Mouse (Mus musculus): ENCODE data around the gene Manf.

Gene Manf

DNA sequence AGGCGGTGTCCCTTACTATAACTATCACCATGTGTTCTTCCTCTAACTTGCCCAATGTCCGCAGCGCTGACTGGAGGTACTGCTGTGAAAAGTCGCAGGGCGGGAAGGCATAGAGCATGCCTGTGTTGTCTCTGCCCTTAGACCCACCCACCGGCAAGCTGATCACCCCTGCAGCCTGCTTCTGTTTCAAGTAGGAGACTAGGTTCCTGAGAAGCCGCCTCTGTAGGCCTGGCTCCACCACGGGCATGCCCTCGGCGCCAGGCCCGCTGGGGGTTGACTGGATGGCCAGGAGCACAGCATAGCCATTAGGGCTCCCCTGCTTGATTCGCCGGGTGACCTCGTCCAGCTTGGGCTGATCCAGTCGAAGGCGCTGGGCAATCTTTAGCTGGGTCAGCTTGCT is 7.5 kb downstream of the Manf start:
- no peak for DNase-seq

DNA sequence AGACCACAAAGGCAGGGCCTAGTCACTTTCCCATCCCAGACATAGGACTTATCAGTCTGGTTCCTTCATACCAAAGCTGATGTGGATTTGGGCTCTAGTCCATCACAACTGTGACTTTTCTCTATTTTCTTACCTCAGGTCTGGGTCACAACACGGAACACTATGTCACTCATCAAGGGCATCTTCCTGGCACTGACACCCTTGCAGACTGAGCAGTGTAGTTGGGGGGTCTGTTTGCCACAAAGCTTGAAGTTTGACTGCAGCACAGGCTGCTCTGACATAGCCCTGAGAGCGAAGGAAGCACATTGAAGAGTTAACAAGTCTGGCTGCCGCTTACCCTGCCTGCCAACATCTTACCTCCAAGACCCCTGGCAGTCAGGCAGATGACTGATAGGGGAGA is 8.7 kb downstream of the Manf start:
- DNase-seq = no peak

DNA sequence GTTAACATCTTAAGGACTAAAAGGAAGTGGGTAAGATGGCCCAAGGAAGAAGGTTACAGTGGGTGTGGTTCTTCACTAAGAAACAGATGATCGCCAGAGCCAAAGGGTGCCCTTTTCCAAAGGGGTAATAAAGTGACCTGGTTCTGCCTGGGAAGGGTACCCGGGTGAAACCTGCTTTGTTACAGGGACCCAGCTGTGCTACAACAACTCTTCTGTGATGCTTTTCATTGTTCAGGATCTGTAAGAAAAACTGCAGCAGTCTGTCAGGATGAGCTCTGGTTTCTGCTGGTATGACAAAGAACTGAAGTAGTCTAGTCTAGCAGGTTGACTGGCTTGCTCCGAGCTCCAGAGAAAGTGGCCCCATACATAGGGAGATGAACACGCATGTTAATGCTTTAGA is 9.6 kb downstream of the Manf start:
- no peak for DNase-seq

DNA sequence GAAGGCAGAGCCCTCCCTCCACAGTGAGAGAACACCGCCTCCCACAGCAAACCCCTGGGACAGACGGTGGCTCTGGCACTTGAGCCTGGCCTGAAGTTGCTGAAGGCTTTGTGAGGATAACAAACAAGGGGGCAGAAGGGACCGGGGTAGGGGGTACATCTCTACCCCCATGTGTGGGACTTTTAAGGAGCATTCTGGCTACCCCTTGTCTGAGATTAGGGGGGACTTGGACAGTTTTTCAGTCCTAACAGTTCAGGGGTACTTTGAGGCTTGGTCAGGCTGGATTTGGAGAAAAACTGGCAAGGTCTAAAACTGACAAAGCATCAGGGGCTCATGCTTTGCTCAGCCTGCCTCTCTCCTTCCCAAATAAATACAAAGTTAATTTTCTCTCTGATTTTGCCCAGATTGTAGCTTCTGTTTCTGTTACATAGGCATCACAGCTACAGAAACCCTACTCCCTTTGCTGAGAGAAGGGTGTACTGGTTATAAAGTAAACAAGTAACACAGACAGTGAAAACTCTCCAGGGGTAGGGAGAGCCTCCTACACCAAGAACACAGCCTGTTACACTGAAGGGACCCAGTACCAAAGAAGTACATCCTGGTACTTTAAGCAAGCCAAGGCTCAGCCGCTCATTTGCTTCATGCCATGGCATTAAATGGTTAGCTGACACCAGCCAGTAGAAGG is 10.6 kb downstream of the Manf start:
- no peak for DNase-seq

DNA sequence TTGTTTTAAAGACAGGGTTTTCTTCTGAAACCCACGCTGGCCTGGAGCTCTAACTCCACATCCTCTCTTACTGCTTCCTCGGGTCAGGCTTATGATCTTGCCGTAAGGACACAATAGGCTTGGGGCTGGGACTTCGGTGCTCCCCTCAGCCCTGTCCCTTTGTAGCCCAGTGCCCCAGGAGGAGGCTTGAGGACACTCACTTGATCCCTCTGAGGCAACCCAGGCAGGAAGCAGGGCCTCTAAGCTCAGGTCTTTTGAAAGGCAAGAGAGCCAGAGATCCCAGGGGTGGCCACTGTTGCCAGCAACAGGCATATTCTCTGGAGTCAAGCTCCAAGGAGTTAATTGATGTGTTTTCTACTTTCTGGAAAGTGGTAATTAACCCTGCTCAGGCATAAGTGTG is 12.3 kb downstream of the Manf start:
- DNase-seq = no peak

DNA sequence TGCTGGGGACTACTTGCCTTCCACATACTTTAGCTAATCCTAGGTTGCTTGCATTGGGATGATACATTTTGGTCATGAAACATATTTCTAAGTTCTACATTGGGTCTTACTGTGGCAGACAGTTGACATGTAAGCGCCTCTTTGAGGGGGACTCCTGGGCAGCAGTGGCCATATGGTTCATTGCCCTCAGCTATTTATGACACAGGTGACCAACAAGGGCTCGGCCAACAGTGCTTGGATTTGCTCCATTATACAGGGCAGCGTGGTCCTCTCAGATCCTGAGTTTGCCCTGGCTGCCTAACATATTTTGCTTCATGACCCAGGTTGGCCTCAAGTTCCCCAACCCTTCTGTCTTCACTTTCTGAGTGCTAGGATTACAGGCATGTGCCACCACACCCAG is 15.1 kb downstream of the Manf start:
- no peak for DNase-seq

DNA sequence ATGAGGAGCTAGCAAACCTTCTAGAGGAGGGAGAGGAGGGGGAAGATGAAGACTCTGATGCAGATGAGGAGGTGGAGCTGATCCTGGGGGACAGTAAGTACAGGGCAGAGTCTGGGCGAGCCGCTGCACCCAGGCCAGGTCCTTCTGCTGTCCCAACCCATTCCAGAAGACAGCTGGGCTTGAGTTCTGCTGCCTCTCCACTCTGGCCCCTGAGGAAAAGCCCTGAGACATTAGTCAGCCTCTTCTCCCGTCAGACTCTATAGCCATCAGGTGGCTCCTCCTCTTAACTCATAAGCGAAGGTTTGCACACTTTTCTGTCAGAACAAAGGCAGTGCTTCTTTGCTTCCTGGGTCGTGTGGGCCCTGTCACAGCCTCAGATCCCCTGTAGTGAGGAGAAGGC is 17.6 kb downstream of the Manf start:
- no peak for DNase-seq

DNA sequence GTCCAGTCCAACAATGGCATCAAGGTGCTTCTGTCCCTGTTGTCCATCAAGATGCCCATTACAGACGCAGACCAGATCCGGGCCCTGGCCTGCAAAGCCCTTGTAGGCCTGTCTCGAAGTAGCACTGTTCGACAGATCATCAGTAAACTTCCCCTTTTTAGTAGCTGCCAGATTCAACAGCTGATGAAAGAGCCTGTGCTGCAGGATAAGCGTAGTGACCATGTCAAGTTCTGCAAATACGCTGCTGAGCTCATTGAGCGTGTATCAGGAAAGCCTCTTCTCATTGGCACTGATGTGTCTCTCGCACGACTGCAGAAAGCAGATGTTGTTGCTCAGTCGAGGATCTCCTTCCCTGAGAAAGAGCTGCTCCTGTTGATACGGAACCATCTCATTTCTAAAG is 33.7 kb downstream of the Manf start:
- no peak for DNase-seq

DNA sequence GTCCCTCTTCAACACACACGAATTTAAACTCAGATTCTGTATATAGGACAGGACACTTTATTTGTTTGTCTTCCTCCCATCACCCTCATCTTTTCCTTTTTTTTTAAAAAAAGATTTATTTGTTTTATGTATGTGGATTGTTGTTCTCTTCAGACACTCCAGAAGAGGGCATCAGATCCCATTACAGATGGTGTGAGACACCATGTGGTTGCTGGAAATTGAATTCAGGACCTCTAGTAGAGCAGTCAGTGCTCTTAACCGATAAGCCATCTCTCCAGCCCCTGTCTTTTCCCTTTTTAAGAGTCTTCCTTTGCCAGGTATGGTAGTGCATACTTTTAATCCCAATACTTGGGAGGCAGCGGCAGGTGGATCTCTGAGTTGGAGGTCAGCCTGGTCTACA is 35.1 kb downstream of the Manf start:
- no peak for DNase-seq

DNA sequence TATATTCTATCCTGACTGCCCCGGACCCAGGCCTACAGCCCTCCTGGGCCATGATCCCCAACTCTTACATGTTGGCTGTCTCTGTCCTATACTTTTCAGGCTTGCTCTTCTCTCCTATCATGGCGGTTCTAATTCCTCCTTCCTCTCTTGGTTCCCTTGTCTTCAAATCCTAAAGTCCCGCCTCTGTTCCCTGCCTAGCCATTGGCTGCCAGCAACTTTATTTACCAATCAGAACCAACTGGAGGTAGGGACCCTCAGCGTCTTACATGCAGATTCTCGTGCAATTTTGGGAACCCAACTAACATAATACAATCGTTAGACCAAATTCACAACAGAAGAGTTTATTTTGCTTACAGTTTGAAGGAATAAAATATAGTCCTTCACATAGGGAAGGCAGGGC is 49.0 kb downstream of the Manf start:
- no peak for DNase-seq

DNA sequence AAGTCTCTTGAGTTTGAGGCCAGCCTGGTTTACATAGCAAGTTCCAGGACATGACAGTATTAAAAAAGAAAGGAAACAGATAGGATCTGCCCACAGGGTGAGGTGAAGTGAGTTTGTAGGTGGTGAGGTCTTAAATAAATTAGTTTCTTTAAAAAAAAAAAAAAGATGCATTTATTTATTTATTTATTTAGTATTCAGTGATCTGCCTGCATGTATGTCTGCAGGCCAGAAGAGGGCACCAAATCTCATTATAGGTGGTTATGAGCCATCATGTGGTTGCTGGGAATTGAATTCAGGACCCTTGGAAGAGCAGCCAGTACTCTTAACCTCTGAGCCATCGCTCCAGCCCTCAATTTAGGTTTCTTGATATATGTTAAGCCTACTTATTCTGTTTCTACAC is 51.2 kb downstream of the Manf start:
- no peak for DNase-seq

DNA sequence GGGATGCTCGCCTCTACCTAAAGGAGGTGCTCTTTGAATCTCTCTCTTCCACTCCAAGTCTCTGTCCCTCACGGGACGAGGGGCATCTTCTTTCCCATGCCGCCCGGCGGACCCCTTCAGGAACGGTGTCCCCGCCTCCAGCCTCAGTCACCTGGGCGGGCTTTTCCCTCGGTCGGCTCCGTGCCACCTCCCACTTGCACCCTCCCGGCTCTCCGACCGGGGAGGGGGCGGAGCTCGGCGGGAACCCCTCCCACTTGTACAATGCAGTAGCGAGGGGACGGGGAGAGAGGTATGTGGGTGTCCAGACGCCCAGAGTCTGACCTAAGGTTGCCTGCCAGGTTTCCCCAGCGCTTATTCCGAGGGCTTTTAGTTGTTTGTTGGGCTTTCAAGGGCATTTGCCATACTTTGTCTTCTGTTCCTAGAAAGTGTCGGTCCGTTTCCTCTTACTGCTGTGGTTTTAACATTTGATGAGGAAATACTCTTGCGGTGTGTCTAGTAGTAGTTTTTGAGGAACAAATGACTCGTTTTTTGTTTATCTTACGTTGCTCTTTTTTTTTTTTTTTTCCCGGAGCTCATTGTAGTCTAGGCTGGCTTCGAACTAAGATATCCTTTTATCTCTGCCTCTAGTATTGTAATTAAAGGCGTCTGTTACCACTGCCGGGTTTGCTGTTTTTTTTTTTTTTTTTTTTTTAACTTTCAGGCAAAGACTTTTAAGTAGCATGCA is 69.2 kb downstream of the Manf start:
- peak; percentile 66 for DNase-seq

DNA sequence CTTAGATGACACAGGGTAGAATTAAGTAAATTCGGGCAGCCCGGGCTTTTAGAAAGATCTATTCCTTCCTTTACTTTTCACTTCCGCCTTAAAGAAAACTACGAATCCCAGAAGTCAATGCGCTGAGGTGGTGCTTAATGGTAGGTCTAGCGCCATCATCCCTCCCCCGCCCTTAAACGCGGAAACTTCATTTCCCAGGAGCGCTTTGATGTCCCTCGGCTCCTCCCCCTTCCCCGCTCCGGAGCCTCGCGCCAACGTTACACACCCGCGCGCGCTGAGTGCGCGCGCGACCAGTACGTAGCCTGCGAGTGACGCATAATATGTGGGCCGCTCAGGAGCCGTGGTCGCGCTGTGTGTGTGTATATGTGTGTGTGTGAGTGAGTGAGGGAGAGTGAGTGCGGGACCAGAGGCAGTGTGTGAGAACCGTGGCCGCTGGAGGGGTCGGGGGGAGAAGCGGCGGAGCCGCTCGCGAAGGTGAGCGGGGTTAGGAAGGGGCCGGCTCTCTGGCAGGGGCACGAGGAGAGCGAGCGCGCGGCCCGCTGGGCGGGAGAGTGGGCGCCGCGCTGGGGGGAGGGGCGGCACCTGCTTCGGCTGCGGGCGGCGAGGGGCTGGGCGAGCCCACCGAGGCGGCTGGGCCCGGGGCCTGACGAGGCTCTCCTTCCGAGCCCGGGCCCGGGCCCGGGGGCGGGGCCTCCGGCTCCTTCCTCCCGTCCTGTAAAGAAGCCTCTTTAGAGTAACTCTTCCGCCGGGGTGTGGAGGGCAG is 70.0 kb downstream of the Manf start, which contains the start of gene Dcaf1:
Dcaf1 (plus strand) TSS at position 257 of the 763 bp plus-strand sequence.
- peak; percentile 90 for DNase-seq

DNA sequence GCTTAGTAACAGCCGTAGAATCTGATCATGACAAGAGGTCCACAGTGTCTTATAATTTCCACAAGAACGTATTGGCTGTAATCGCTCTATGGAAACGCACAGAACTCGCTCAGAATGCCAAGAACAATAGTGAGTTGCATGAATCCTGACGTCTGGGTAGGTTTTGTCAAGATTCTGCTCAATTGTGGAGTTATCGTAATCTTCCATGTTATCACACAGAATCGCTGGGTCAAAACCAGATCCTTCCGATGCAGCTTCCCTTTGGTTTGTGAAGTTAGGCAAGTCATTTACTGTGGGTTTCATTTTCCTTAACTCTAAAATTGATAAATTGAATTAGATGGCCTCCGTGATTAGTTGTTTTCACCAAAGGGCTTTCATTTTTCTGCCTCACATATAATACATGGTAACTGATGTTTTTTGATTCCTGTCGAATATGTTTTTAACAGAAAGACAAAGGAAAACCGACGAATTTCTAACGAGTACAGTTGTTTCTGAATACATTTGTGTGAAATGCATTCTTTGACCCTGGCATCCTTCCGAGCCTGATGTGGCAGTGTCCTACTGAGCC is 70.6 kb downstream of the Manf start:
- DNase-seq = peak; percentile 25

DNA sequence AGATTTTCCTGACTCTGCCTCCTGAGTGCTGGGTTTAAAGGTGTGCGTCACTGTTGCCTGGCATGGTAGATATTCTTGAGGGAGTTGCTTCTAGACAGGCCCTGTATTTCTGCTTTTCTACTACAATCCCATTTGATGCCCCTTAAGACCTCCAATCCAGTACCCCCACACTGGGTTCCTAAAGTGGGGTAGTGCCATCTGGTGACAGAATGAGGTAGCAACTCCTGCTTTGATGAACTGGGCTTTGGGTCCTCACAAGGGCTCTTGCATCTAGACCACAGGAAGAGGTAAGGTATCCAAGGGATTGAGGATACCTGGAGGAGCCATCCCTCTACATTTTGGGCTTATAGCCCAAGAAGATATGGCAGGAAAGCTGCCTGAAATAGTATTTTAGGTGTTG is 72.6 kb downstream of the Manf start:
- no peak for DNase-seq

DNA sequence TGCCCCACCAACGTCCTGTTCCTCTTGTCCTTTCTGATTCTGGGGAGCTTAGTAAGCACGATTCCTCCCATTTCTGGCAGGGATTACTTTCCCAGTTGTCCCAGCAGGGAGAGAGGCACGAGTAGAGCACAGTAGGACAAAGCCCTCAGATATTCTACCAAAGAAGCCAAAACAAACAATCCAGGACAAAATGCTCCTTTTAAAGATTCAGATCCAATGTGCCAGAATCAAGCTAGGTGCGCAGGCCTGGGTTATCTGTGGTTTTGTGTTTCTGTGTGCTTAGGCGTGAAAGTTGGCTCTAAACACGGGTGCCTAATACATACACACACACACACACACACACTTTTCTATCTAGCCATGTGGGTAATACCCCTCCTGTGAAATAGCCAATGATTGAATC is 73.6 kb downstream of the Manf start:
- DNase-seq = no peak

DNA sequence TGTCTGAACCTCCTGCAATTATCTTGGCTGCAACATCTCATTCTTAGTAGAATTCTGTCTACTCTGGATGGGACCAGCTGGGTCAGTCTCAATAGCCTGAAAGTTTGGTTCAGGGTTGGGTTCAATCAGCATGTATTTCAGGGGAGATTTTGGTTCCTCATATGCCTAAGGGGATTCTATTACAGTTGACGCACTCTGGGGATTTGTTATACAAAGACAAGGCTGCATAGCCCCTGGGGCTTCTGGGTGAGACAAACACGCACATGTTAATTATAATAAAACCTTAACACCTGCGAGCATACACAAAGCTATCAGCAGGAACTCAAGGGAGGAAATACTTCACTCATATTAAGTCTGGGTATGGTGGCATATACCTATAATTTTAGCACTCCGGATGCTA is 85.3 kb downstream of the Manf start:
- DNase-seq = no peak

DNA sequence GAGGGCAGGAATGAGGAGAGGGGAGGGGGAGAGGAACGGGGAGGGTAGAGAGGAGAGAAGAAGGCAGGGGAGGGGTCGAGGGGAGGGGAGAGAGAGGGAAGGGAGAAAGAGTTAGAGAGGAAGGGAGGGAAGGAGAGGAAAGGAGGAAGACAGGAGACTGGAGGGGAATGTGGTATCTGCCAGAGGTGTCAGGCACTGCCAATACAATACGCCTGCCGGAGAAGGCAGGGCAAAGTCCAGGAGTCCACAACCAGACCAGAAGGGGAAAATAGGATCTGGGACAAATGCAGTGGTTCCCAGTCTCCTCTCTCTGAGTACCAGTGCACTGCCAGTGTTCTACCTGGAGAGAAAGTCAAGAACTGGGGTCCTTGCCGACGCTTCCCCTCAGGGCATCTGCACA is 100.9 kb downstream of the Manf start:
- no peak for DNase-seq

DNA sequence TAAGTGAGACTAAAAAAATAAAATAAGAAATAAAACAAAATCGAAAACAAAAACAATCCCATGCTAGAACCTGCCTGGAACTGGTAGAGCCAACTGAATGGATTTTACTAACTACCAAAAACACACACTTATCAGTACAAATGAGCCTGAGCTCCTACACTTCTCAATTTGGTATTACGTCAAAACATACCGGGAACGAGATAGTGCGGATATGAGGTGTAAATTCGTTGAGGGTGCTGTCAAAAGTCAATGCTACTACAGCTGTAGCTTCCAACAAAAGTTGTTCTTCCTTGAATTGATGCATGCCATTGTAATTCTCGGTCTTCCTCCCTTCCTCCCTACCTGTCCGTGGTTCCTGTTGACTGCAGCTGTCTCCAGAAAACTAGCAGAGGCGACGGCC is 102.4 kb downstream of the Manf start:
- no peak for DNase-seq

DNA sequence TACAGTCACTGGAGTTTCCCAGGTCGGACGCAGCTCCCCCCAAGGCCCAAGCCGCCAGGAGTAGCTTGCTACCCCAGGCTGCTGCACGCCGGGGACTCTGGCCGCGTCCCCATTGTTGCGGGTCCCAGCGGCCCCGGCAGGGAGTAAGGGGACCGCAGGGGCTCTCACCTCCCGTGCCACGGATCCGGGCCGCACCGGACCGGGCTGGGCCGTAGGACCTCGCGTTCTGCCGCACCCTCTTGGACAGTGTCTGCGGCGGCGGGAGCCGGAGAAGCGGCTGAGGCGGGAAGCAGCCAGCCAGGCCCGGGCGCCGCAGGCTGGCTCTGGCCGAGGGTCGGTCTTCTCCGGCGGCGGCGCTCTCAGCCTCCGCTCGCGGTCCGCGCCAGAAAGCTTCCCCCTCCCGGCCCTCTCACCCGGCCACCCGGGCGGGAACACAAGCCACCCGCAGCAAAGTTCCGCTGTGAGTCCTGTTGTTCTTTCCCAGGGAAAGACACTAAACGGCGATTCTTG is 102.9 kb downstream of the Manf start, which contains the start of gene Rad54l2:
Rad54l2 (minus strand) TSS at position 383 of the 510 bp plus-strand sequence.
- DNase-seq = peak; percentile 87
